Mouse (Mus musculus) monocyte, adult 5-6 weeks (primary cell): ENCODE data around the gene Naa80. TPM values are rescaled to one million over a fixed set of nuclear protein-coding genes. Genes with fewer than 3 reads are reported as not detected.
"Not testable (repeated sequence)": the region's sequence is repeated elsewhere in the genome, so short reads cannot be mapped to it uniquely, and the experiment has no call there.

Source experiments
- ATAC-seq: fragments of 153-309, 156-312 bp; replicated peaks from 2 replicates; pipeline ENCODE4 v1.8.0; 2017; ENCODE audit warnings: mild to moderate bottlenecking; ENCODE audit not compliant: low TSS enrichment, insufficient number of reproducible peaks, severe bottlenecking, poor library complexity, low FRiP score
- total RNA-seq: library from RNA; stranded (forward); fragments of 200-1000, 200-491, 200-594 nt; gene quantifications from 3 replicates; pipeline ENCODE4 v1.2.3, GENCODE M21; 2017

Naa80 gene
- total RNA-seq, 1 experiment from 2014 or later: 3.6 TPM

- ATAC-seq: no peak
These were observed 29.2 kb upstream of the Naa80 start for GRCm38 (mm10) chr9:107549297-107550074.

GRCm38 (mm10) chr9:107550491-107551116, 28.1 kb upstream of the Naa80 start:
- ATAC-seq: no peak

DNA sequence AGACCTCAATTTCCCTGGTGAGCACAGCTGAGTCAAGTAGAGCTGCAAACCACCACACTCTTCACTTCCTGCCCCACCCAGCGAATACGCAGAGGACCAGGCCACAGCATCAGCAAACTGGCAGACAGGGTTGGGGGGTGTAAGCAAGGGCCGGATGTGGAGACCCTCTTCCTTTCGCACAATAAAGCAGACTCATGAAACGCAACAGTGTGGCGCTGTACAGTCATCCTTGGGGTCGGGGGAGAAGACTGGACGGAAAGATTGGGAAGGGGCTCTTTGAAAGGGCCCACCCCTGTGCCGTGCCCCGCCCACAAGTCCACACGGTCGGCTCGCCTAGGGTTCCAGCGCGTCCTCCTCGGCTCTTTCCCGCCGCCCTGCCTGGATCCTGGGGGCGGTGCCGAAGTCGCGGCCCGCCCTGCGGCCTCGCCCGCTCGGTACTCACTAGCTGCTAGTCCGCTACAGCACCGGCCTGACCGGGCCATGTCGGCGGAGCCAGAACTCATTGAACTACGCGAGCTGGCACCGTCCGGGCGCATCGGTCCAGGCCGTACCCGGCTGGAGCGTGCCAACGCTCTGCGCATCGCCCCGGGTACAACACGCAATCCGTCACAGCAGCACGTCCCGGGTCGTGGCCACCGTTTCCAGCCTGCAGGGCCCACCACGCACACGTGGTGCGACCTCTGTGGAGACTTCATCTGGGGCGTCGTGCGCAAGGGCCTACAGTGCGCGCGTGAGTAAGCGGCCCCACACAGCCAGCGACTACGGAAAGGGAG, 27.4 kb upstream of the Naa80 start, which contains the start of gene Rassf1:
Rassf1 (plus strand) TSS at position 439 of the 773 bp plus-strand sequence.
- ATAC-seq: peak; percentile 11; the same call in 1 of the 2 replicates

DNA sequence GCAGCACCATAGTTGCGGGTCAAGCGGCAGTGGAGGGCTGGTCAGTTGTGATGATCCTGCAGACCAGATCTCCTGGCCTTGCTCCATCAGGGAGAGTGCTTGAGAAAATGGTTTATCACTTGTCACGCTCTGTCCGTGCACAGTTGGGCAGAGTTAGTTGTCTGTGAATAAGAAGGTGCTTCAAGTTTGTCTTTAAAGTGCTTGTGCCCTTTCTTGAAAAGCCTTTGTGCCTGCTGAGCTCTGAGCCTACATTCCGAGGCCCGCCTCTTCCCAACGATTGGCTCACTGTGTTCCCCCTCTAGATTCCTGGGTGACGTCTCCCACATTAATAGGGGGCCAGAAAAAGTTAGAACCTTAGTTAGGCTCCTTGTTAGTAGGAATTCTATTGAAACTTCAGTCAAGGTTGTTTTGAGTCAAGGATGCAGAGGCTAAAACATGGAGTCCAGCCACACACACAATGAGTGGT, 26.8 kb upstream of the Naa80 start:
- no peak for ATAC-seq

DNA sequence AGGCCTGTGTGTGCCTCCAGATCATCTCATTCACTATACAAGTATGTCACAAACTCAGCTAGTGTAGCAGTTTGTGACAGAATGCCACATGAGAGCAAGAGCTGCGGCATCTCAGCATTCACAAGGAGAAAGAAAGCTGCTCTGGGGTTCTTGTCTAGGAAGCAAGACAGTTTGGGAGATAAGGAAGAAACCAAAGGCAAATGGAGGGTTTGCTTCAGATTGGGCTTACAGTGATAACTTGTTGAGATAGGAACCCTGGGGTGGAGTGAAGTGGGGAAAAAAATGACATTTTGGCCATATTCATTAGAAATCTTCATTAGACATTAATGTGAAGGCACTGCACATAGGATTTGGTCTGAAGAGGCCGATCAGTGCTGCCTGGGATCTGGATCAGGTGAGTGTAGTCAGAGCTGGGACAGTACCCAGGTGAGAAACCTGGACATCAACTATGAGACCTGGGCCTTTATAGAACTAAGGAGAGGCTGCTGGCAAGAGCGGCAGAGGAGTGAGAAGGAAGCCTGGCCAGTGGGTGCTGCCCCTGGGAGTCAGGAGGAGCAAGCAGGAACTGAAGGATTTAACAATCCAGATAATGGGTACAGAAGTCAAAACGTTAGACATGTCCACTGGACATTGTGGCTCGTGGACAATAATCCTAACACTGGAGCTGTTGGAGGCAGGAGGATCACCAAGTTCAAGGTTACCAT, 25.8 kb upstream of the Naa80 start:
- no peak for ATAC-seq

DNA sequence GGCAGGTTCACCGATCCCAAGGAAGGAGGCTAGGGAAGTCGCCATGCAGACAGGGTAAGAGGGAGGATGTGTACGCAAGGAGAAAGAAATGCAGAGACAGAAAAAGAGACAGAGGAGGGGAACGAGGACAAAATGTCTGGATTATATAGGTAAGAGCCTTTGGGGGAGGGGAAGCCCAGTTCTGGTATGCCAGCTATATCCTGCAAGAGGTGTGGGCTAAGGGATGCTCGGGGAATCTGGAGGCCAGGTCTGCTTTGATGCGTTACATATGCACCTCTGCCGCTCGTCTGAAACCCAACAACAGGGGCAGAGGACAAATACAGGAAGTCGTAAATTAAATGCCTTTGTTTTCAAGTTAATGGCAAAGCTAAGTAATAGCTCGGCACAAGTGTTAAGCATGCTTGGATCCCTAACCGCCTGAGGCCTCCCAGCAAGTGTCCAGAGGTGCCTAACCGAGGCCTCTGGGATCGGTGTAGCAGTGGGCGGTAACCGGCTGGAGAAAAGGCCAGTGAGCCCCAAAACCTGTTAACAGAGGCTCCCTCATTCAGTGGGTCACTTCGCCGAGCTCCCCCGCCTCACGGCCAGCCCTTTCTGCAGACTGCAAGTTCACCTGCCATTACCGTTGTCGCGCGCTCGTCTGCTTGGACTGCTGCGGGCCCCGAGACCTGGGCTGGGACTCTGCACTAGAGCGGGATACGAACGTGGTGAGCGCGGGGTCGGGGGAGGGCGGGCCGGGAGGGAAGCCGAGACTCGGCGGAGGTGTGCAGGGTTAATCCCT, 25.0 kb upstream of the Naa80 start:
- ATAC-seq: no peak

DNA sequence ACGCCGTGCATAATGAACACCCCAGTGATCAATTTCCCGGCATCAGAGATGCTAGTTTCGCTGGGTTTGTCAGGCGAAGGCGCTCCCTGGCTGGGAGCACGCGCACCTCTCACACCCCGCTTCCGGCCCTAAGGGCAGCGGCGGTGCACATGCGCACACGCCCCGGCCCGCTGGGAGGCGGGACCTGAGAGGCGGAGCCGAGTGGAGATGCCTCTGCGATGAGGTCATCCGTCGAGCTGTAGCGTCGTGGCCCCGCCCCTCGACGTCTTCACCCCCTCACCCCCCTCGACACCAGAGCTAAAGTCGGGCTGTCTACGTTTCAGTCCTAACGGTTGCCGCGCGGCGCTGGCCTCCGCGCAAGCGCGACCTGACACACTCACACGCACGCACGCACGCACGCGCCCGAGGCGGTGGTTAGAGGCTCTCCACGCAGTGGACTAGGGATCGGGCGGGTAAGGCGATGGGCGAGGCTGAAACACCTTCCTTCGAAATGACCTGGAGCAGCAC, 24.3 kb upstream of the Naa80 start:
- ATAC-seq: peak; percentile 76

- peak; percentile 29 for ATAC-seq
These were observed 23.6 kb upstream of the Naa80 start for GRCm38 (mm10) chr9:107555031-107555457.

- no peak for ATAC-seq
These were observed 23.0 kb upstream of the Naa80 start for GRCm38 (mm10) chr9:107555701-107556100.

DNA sequence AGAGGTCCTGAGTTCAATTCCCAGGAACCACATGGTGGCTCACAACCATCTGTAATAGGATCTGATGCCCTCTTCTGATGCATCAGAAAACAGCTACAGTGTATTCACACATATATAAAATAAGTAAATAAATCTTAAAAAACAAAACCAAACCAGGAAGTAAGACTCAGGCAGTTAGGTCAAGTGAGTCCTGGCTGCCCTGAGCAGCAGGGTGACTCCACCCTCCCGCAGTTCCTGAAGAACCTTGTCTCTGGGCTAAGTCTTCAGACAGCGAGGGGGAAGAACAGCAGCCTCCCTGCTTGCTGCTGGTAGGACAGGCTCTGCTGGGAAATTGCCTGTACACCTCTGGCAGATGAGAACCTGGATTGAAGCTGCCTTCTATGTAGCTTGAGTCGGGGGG, 22.3 kb upstream of the Naa80 start:
- no peak for ATAC-seq

- ATAC-seq: peak; percentile 96
These were observed 15.6 kb upstream of the Naa80 start, which contains the start of gene Tusc2 for GRCm38 (mm10) chr9:107563029-107563581. TSS of gene Tusc2 (plus strand) at chr9:107563255.

- ATAC-seq: not testable (repeated sequence)
These were observed 13.1 kb upstream of the Naa80 start for GRCm38 (mm10) chr9:107565556-107565955.

DNA sequence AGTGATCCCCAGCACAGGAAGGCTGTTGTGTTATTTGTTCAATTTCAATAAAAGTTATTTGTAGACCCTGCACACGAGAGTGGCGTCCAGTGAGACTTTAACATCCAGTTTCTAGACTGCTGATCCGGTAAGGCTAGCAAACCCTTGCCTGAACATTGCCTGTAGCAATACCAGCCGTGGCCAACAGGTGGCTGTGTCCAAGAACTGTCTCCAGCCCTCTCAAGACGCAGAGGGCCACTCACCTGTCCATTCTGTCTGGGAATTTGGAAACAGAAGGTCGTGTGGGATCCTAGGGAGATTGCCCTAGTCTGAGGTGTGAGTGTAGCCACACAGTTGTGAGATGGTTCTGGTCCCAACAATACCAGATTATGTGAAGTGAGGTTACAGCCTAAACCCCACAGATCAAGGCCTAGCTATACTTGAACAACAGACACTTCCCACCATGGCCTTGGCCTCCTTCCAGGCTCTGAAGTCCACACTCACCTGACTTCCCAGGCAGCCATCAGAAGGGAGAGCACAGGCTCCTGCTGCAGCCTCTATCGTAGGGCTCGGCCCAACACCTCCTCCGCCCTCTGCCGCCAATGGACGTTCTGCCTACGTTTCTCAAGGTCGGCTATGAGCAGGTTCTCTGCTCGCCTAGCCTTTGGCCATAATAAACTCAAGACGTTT, 12.5 kb upstream of the Naa80 start:
- 0 out of 2 replicates have a peak, but pooled peaks have one; percentile 32 for ATAC-seq

DNA sequence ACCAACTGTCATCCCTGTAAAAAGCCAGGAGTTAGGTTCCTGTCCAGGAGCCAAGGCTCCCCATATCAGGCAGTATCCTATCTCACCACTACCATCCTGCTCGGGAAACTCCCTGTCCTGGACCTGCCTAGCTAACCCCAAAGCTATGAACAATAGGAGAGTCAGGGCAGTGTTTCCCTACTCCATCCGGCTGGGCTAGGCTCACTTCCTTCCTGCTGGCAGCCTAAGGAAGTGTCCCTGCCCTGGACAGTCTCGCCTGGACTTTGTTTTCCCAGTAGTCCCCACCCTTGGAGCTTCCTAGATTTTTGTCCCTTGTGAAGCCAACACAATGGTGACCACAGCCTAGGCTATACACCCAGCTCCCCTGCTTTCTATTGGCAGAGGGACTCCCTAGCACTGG, 11.8 kb upstream of the Naa80 start:
- no peak for ATAC-seq

DNA sequence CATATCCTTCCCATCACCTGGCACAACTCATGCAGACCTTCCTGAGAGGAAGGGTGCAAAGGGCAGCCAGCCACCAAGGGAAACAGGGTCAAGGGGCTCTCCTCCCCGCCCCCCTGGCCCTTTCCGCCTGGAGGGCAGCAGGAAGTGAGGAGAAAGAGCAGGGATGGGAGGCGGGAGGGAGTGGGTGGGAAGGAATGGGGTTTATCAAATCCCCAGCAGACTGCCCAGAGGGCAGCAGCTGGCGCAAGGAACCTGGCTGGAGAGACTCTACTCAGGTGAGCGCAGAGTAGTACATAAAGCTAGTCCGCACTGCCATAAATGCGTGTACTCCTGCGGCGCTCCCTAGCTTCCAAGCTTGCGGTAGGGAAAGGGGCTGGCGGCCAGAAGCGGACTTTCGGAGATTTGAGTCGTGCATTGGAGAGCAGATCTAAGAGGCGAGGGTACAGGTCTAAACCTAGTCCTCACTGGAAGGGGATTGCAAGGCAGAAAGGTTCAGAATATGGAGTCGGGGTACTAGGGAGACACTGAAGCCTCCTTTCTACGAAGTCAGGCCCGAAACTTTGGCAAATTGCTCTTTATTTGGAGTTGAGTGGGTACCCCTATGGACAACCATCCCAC, 10.9 kb upstream of the Naa80 start, which contains the start of gene Hyal2:
Hyal2 (plus strand) TSS at position 244 of the 618 bp plus-strand sequence.
- ATAC-seq: no peak
